Mouse (Mus musculus) hindbrain, postnatal 0 days (tissue): Measurements from ENCODE around the gene Fgfr2. TPM values are rescaled to one million over a fixed set of nuclear protein-coding genes. Genes with fewer than 3 reads are reported as not detected.

ENCODE experiments used
- ATAC-seq: fragments of 200-750 bp; cut with Nextera tagmentation; 2 replicates; pipeline ENCODE4 v1.8.0; 2017; ENCODE audit warnings: mild to moderate bottlenecking, moderate TSS enrichment, moderate library complexity
- DNase-seq: peaks from one replicate; pipeline ENCODE4 v3.0.0-alpha.2; 2015; ENCODE audit warnings: low spot score
- H3K27ac ChIP-seq: fragments of 300-500 bp; sonication (generic); 2 replicates; pipeline ENCODE4 v1.5.1; 2014; ENCODE audit warnings: mild to moderate bottlenecking
- H3K27me3 ChIP-seq: fragments of 300-500 bp; sonication (generic); 2 replicates; pipeline ENCODE4 v1.6.1; 2014; ENCODE audit warnings: low read length, mixed read lengths; ENCODE audit not compliant: insufficient read depth
- H3K36me3 ChIP-seq: fragments of 300-500 bp; sonication (generic); 2 replicates; pipeline ENCODE4 v1.6.1; 2014; ENCODE audit warnings: low read length, mixed read lengths; ENCODE audit not compliant: insufficient read depth
- H3K4me1 ChIP-seq: fragments of 300-500 bp; sonication (generic); 2 replicates; pipeline ENCODE4 v1.6.1; 2014; ENCODE audit warnings: antibody characterized with exemption, low read length, mixed read lengths; ENCODE audit not compliant: insufficient read depth
- H3K4me2 ChIP-seq: fragments of 300-500 bp; sonication (generic); 2 replicates; pipeline ENCODE4 v1.6.1; 2014; ENCODE audit warnings: low read depth, mild to moderate bottlenecking, low read length, moderate library complexity, mixed read lengths
- H3K4me3 ChIP-seq: fragments of 300-500 bp; sonication (generic); 2 replicates; pipeline ENCODE4 v1.5.1; 2014; ENCODE audit warnings: low read length
- H3K9ac ChIP-seq: fragments of 300-500 bp; sonication (generic); replicated peaks from 2 replicates; pipeline ENCODE4 v1.6.1; 2014; ENCODE audit warnings: mild to moderate bottlenecking, low read length, moderate library complexity, mixed read lengths
- H3K9me3 ChIP-seq: fragments of 300-500 bp; sonication (generic); 2 replicates; pipeline ENCODE4 v1.6.1; 2016; ENCODE audit warnings: low read length, mixed read lengths
- CTCF ChIP-seq: IDR thresholded peaks from 2 replicates; pipeline ENCODE4 v1.5.1; 2016; ENCODE audit warnings: antibody characterized with exemption, control low read depth, low read depth
- WGBS: fragments of 180-500 bp; shearing (Covaris S2); extraction: QIAGEN DNeasy Blood & Tissue Kit; methylation state at CpG from one replicate; pipeline ENCODE4 v1.1.7; 2014; 5-methylcytosine and 5-hydroxymethylcytosine counted together
- polyA plus RNA-seq: library from polyadenylated mRNA; unstranded; fragments of >200 nt; fragmentation: Nextera tagmentation; extraction: Ambion mirVana; gene quantifications from 2 replicates; pipeline ENCODE4 v1.2.1, GENCODE M21; 2015
- total RNA-seq: library from RNA; depleted of rRNA; stranded (reverse); fragments of >200 nt; gene quantifications from 2 replicates; pipeline ENCODE4 v1.2.3, GENCODE M21; 2014

The Fgfr2 gene
- total and polyA plus RNA-seq, 2 experiments from 2014 or later = 17.3 to 49.0 TPM

DNA sequence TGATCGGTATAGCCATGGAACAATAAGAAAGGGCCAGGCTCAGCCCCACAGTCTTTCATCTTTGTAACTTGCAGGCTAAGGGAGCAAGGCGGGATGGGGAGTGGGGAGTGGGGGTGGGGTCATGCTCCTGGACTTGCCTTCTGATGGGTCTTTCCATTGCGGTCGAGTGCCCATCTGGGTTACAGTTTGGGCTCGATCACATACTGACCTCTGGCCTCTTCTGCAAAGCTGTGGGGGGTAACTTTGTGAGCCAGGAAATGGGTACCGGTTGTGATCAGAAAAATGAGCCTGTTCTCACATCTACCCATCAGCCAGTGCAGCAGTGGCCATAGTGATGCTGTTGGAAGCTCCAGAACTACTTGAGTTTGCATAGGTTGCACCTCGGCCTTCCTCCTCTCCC, 2164.6 kb downstream of the Fgfr2 start:
- DNase-seq = no peak
- 62% methylated on average over 7 of the region's 7 CpGs for WGBS
- ATAC-seq = no peak

DNA sequence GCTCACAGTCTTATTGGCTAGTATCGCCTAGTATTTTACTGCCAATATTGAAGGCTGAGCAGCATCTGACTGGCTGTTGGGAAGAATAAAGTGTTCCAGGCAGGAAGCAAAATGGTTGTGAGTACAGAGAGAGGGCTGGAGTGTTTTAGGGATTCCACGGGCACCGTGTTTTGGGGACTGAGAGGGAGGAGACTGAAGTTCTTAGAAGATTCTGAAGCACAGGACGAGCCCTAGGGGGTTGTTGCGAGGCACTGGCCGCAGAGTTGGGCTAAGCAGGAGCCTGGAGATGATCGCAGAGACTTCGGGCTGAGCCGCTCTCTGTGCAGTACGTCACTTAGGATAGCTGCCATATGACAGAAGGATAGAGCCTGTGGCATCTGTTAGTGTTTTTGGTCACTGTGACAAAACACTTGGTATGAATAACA, 2169.0 kb downstream of the Fgfr2 start:
- Histone ChIP-seq H3K9me3 (no peaks in the 10 kb centered on the region), H3K4me1 (0 out of 2 replicates have a peak, but pooled peaks cover 3% of the 10 kb centered on the region), H3K4me3 (no peak overlapping the region), H3K27ac (no peak overlapping the region), H3K4me2 (no peak overlapping the region), H3K36me3 (no peaks in the 10 kb centered on the region), H3K9ac (no peak overlapping the region), H3K27me3 (no peaks in the 10 kb centered on the region)
- no peak for ATAC-seq
- no peak for TF ChIP-seq CTCF
- WGBS = 74% methylated on average over 10 of the region's 10 CpGs
- DNase-seq = no peak

More for the DNA sequence above, 2164.6 kb downstream of the Fgfr2 start:
- Histone ChIP-seq H3K4me3 (no peak overlapping the region), H3K4me1 (no peaks in the 10 kb centered on the region), H3K36me3 (no peaks in the 10 kb centered on the region), H3K9me3 (no peaks in the 10 kb centered on the region), H3K9ac (no peak overlapping the region), H3K27me3 (no peaks in the 10 kb centered on the region), H3K27ac (no peak overlapping the region), H3K4me2 (no peak overlapping the region)
- no peak for TF ChIP-seq CTCF

DNA sequence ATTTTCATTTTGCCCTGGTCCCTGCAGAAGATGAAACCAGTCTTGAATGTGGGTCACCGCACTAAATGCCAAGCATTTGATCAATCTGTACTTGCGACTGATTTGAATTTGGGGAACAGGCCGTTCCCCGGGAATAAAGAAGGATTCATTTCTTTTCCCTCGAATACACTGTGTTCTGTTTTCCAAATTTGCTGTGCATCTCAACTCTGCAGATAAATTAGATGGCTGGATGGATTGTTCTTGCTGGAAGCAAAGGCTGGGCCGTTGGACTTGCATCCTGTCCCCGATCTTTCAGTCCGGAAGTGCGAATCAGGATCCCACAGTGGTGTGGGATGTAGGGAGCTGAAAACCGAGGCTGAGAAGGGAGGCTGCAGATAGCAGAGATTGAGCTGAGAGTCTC, 2169.8 kb downstream of the Fgfr2 start:
- Histone ChIP-seq H3K27me3 (no peaks in the 10 kb centered on the region), H3K9me3 (no peaks in the 10 kb centered on the region), H3K9ac (no peak overlapping the region), H3K4me2 (no peak overlapping the region), H3K4me1 (peaks cover 9% of the 10 kb centered on the region; the same call in 1 of the 2 replicates), H3K27ac (no peak overlapping the region), H3K4me3 (no peak overlapping the region), H3K36me3 (no peaks in the 10 kb centered on the region)
- TF ChIP-seq CTCF = no peak
- DNase-seq = no peak
- WGBS = 84% methylated on average over 10 of the region's 10 CpGs
- ATAC-seq = no peak; the same call in 1 of the 2 replicates

DNA sequence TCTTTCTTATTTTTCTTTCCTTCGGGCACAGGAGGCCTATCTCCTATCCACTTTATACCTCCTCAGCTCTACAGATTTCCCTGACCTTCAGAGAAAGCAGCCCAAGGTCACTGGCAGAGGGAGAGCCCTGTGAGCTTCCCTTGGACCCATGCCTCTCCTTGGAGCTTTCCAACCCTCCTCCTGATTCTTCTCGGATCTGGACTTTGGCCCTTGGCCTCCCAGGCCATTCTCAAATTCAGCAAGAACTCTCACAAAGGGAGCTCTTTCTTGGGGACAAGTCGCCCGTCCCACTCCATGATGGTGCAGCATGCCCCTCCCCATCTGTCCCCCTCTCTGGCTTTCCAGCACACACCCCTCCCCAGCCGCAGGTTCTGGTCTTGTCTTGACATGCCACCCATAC, 2172.1 kb downstream of the Fgfr2 start:
- H3K4me2 ChIP-seq = no peak overlapping the region
- no peak overlapping the region for H3K27ac ChIP-seq
- H3K27me3 ChIP-seq = no peaks in the 10 kb centered on the region
- no peak overlapping the region for H3K9ac ChIP-seq
- H3K4me3 ChIP-seq = no peak overlapping the region
- DNase-seq = no peak
- H3K4me1 ChIP-seq = peaks cover 9% of the 10 kb centered on the region; the same call in 1 of the 2 replicates
- no peaks in the 10 kb centered on the region for H3K9me3 ChIP-seq
- no peaks in the 10 kb centered on the region for H3K36me3 ChIP-seq
- ATAC-seq = no peak
- TF ChIP-seq CTCF = no peak
- 79% methylated on average over 5 of the region's 5 CpGs for WGBS

DNA sequence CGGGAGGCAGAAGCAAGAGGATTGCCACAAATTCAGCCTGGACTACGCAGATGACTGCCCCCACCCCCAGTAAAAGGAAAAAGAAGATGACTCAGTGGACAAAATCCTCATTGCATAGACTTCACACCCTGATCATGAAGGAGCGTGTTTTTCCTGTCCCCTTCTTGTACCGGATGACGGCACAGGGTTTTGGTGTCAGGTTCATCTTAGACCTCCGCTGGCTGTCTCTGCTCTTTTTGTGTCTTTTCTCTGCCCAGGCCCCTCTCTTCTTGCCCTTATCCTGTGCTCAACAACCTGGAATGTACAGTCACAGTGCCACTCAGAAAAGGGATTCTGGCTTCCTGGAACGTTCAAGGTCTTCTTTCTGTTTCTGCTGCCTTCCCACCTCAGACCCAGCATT, 2172.7 kb downstream of the Fgfr2 start:
- WGBS = 92% methylated on average over 7 of the region's 7 CpGs
- TF ChIP-seq CTCF = no peak

DNA sequence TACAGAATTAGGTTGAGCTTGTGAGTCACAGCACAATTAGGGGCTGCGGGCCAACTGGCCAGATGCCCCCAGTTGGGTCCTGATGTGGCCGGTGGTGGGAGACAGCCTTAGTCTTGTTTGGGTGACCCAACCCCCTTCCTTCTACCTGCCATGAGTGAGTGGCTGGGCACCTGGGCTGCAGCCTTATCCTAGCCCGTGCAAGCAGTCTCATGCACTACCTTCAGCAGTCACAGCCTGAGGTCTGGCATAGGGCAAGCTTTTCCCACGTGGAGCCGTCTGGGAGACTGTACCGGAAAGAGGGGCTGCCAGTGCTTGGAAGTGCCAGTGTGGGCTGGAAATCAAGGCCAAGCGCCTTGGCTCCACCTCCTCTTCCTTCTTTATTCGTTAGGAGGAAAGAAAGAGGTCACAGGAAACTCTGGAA, 2173.8 kb downstream of the Fgfr2 start:
- H3K9ac ChIP-seq = no peak overlapping the region
- H3K4me2 ChIP-seq = no peak overlapping the region
- ATAC-seq (peak; percentile 77), DNase-seq (peak; percentile 66)
- no peaks in the 10 kb centered on the region for H3K27me3 ChIP-seq
- H3K9me3 ChIP-seq = no peaks in the 10 kb centered on the region
- H3K36me3 ChIP-seq = no peaks in the 10 kb centered on the region
- 44% methylated on average over 8 of the region's 8 CpGs for WGBS
- no peak overlapping the region for H3K4me3 ChIP-seq
- H3K27ac ChIP-seq = peak overlapping the region; percentile 54; the same call in 1 of the 2 replicates
- no peak for TF ChIP-seq CTCF
- peaks cover 9% of the 10 kb centered on the region; the same call in 1 of the 2 replicates for H3K4me1 ChIP-seq

More for the DNA sequence above, 2172.7 kb downstream of the Fgfr2 start:
- no peak overlapping the region for H3K27ac ChIP-seq
- ATAC-seq (no peak), DNase-seq (no peak)
- H3K4me1 ChIP-seq = peaks cover 9% of the 10 kb centered on the region; the same call in 1 of the 2 replicates
- no peak overlapping the region for H3K4me2 ChIP-seq
- no peak overlapping the region for H3K4me3 ChIP-seq
- H3K9me3 ChIP-seq = no peaks in the 10 kb centered on the region
- H3K36me3 ChIP-seq = no peaks in the 10 kb centered on the region
- no peaks in the 10 kb centered on the region for H3K27me3 ChIP-seq
- no peak overlapping the region for H3K9ac ChIP-seq

DNA sequence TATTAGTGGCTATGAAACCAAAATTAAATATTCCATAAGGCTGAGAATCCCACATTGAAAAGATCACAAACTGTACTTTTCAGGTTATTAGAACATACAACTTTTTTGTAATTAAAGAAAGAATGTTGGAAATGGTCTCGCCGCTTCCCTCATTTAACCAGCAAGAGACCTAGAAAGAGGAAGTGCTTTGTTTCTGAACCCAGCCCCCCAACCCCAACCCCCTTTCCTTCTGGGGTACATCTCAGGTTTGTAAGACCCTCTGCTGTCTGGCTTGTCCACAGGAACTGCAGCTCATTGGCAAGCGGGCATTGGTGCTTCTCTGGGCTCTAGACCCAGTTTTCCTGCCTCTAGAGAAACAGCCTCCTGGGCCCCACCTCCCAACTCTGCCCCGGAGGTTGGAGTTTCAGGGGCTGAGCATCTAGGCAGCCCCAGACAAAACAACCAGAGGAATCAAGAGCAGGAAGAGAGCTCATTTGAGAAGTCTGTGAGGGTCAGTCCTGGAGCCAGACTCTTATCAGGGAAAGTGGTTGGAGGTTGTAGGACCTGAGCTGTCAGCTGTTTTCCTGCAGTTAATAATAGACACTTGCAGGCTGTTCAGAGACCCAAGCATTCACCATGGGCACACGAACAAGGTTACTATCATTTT, 2174.5 kb downstream of the Fgfr2 start:
- WGBS = 52% methylated on average over 5 of the region's 5 CpGs
- Histone ChIP-seq H3K36me3 (no peaks in the 10 kb centered on the region), H3K27me3 (no peaks in the 10 kb centered on the region), H3K4me3 (no peak overlapping the region), H3K27ac (peak overlapping the region; percentile 54; the same call in 1 of the 2 replicates), H3K4me2 (no peak overlapping the region), H3K9me3 (no peaks in the 10 kb centered on the region), H3K4me1 (peaks cover 9% of the 10 kb centered on the region; the same call in 1 of the 2 replicates), H3K9ac (no peak overlapping the region)
- no peak for TF ChIP-seq CTCF
- no peak for DNase-seq
- no peak for ATAC-seq
